Mouse (Mus musculus) midbrain, postnatal 0 days (tissue): ENCODE data around the gene Zrsr1. TPM values are rescaled to one million over a fixed set of nuclear protein-coding genes. Genes with fewer than 3 reads are reported as not detected.

Source experiments
- ATAC-seq: fragments of 200-750 bp; cut with Nextera tagmentation; 2 replicates; pipeline ENCODE4 v1.8.0; 2017; ENCODE audit warnings: moderate number of reproducible peaks, mild to moderate bottlenecking, moderate TSS enrichment, moderate library complexity; ENCODE audit not compliant: low FRiP score
- DNase-seq: peaks from one replicate; pipeline ENCODE4 v3.0.0-alpha.2; 2015; ENCODE audit warnings: low spot score
- H3K27ac ChIP-seq: fragments of 300-500 bp; sonication (generic); 2 replicates; pipeline ENCODE4 v1.5.1; 2014; ENCODE audit warnings: low read depth, mild to moderate bottlenecking, low read length, mixed read lengths
- H3K27me3 ChIP-seq: fragments of 300-500 bp; sonication (generic); 2 replicates; pipeline ENCODE4 v1.6.1; 2014; ENCODE audit warnings: low read length, control low read depth, mixed read lengths; ENCODE audit not compliant: insufficient read depth
- H3K36me3 ChIP-seq: fragments of 300-500 bp; sonication (generic); 2 replicates; pipeline ENCODE4 v1.6.1; 2014; ENCODE audit warnings: low read length, control low read depth, mixed read lengths; ENCODE audit not compliant: insufficient read depth
- H3K4me1 ChIP-seq: fragments of 300-500 bp; sonication (generic); 2 replicates; pipeline ENCODE4 v1.6.1; 2014; ENCODE audit warnings: mild to moderate bottlenecking, control low read depth, antibody characterized with exemption, low read length, mixed read lengths; ENCODE audit not compliant: insufficient read depth
- H3K4me2 ChIP-seq: fragments of 300-500 bp; sonication (generic); 2 replicates; pipeline ENCODE4 v1.6.1; 2014; ENCODE audit warnings: low read depth, mild to moderate bottlenecking, low read length, mixed read lengths; ENCODE audit not compliant: poor library complexity, severe bottlenecking
- H3K4me3 ChIP-seq: fragments of 300-500 bp; sonication (generic); 2 replicates; pipeline ENCODE4 v1.5.1; 2014; ENCODE audit warnings: low read depth, mild to moderate bottlenecking, low read length, moderate library complexity
- H3K9ac ChIP-seq: fragments of 300-500 bp; sonication (generic); replicated peaks from 2 replicates; pipeline ENCODE4 v1.6.1; 2014; ENCODE audit warnings: mild to moderate bottlenecking, low read length, moderate library complexity, mixed read lengths; ENCODE audit not compliant: poor library complexity, severe bottlenecking
- H3K9me3 ChIP-seq: fragments of 300-500 bp; sonication (generic); 2 replicates; pipeline ENCODE4 v1.6.1; 2016; ENCODE audit warnings: low read length, control low read depth
- CTCF ChIP-seq: IDR thresholded peaks from 2 replicates; pipeline ENCODE4 v1.5.1; 2016; ENCODE audit warnings: antibody characterized with exemption, mild to moderate bottlenecking
- WGBS: fragments of 180-500 bp; shearing (Covaris S2); extraction: QIAGEN DNeasy Blood & Tissue Kit; methylation state at CpG from one replicate; pipeline ENCODE4 v1.1.7; 2014; 5-methylcytosine and 5-hydroxymethylcytosine counted together
- polyA plus RNA-seq: library from polyadenylated mRNA; unstranded; fragments of >200 nt; fragmentation: Nextera tagmentation; extraction: Ambion mirVana; gene quantifications from 2 replicates; pipeline ENCODE4 v1.2.1, GENCODE M21; 2015
- total RNA-seq: library from RNA; depleted of rRNA; stranded (reverse); fragments of >200 nt; gene quantifications from 2 replicates; pipeline ENCODE4 v1.2.3, GENCODE M21; 2014

The Zrsr1 gene
- total and polyA plus RNA-seq, 2 experiments from 2014 or later, result 8.4 to 23.6 TPM

DNA sequence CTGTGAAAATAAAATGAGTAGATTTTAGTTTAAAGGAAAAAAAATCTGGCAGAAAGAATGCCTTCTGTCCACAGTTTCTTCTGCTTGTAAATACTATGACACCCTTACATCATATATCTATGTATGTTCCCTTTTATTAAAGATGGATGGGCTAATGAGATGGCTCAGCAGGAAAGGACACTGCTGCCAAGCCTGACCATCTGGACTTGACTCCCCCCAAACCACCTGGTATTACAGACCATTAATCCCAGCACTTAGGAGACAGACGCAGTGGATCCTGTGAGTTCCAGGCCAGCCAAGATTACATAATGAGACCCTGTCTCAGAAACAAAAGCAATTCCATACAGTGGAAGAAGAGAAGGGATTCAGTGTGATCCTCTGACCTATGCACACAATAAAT, 6.9 kb downstream of the Zrsr1 start:
- Histone ChIP-seq H3K4me1 (peaks cover 4% of the 10 kb centered on the region; the same call in 1 of the 2 replicates), H3K36me3 (peaks cover 9% of the 10 kb centered on the region; the same call in 1 of the 2 replicates), H3K9me3 (no peaks in the 10 kb centered on the region), H3K27ac (no peak overlapping the region), H3K4me3 (no peak overlapping the region), H3K27me3 (no peaks in the 10 kb centered on the region), H3K4me2 (no peak overlapping the region), H3K9ac (no peak overlapping the region)
- TF ChIP-seq CTCF, result no peak
- ATAC-seq (no peak), DNase-seq (peak; percentile 63)
- WGBS, result 46% methylated on average over 1 of the region's 1 CpGs

DNA sequence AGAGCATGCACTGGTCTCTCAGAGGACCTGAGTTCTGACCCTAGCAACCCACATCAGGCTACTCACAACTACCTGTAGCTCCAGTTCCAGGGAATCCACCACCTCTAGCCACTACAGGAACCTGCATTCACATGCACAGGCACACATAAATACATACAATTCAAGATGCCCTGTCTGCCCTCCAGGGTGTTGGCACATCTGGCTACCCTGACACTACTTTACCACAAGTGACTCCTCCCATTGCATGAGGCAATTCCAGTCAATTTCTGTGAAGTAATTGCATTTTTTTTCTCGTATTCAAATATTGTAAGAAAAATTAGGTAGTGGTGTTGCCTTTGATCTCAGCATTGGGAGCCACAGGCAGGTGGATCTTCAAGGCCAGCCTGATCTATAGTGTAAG, 7.4 kb downstream of the Zrsr1 start:
- Histone ChIP-seq H3K27ac (no peak overlapping the region), H3K4me2 (no peak overlapping the region), H3K27me3 (no peaks in the 10 kb centered on the region), H3K9me3 (no peaks in the 10 kb centered on the region), H3K4me3 (no peak overlapping the region), H3K4me1 (peaks cover 4% of the 10 kb centered on the region; the same call in 1 of the 2 replicates), H3K9ac (no peak overlapping the region), H3K36me3 (peaks cover 9% of the 10 kb centered on the region; the same call in 1 of the 2 replicates)
- WGBS, result 84% methylated on average over 1 of the region's 1 CpGs
- ATAC-seq (no peak), DNase-seq (no peak)
- no peak for TF ChIP-seq CTCF

DNA sequence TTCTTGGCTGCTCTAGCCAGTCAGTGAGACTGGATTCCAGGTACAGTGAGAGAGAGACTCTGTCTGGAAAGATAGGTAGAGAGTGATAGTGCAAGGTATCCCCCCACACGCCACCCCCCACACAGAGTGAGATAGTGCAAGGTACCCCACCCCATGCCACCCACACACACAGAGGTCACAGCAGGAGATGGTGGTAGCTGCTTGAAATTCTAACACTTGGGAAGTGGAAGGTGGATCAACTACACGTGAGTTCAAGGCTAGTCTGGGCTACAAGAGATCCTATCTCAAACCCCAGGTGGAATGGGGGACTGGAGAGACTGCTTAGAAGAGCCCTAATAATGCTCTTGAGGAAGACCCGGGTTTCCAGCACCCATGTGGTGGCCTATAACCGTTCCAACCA, 9.2 kb downstream of the Zrsr1 start:
- H3K36me3 ChIP-seq, result peaks cover 9% of the 10 kb centered on the region; the same call in 1 of the 2 replicates
- ATAC-seq (no peak), DNase-seq (no peak)
- no peaks in the 10 kb centered on the region for H3K9me3 ChIP-seq
- peaks cover 4% of the 10 kb centered on the region; the same call in 1 of the 2 replicates for H3K4me1 ChIP-seq
- WGBS, result 46% methylated on average over 4 of the region's 4 CpGs
- no peak overlapping the region for H3K27ac ChIP-seq
- H3K27me3 ChIP-seq, result no peaks in the 10 kb centered on the region
- H3K9ac ChIP-seq, result peak overlapping the region; percentile 68; the same call in 1 of the 2 replicates
- H3K4me2 ChIP-seq, result peak overlapping the region; percentile 67
- TF ChIP-seq CTCF, result no peak
- H3K4me3 ChIP-seq, result peak overlapping the region; percentile 58

DNA sequence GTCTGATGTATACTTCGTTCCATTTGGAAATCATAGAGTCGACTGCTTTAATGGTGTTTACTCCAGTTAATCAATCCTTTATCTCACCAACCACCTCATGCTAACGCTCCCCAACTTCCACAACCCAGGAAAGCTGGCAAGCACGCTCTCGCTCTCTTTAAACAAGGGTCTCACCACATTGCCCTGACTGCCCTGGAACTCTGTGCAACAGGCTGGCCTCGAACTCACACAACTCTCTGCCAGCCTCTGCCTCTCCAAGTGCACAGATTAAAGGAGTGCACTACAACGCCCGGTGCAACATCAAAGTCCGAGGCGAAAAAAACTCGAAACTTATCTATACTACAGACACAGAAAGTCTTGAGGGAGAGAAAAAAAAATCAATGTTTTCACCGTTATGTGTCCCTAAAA, 9.7 kb downstream of the Zrsr1 start:
- WGBS, result 5% methylated on average over 12 of the region's 12 CpGs
- Histone ChIP-seq H3K27me3 (no peaks in the 10 kb centered on the region), H3K9me3 (no peaks in the 10 kb centered on the region), H3K9ac (peak overlapping the region; percentile 68), H3K27ac (peak overlapping the region; percentile 83), H3K4me3 (peak overlapping the region; percentile 58), H3K4me2 (peak overlapping the region; percentile 67), H3K36me3 (peaks cover 9% of the 10 kb centered on the region; the same call in 1 of the 2 replicates), H3K4me1 (peaks cover 4% of the 10 kb centered on the region; the same call in 1 of the 2 replicates)
- peak; percentile 32 for ATAC-seq
- no peak for TF ChIP-seq CTCF
- no peak for DNase-seq

DNA sequence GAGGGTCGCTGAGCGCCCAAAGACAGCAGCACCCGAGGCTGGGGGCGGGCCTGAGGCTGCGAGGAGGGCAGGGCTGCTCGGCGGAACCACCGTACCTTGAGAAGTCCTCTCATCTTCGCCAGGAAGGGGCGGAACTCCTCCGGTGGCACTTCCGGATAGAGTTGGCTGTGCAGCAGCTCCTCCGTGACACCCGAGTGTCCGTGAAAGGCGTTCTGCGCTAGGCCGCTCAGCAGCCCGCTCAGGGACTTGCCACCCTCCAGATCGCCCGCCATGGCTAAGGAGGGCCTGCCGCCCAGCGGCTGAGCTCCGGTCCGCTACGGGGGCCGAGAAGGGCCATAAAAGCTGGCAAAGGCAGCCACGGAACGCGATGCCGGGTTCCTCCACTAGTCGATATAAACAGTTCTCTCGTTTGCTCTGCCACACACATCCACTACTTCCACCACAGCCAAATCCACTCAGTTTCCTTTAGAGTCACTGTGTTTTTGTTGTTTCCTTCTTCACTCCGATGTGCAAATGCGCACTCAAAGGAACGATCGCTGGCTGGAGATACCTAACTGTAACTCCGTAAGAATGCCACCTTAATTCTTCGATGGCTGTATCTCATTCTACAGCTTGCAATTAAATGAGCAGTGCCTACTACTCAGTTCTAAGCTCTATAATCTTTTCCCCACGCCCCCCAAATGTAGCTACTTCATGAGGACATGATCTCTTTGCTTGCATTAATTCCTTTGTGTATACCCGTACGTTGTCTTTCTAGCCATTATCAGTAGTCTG, 10.4 kb downstream of the Zrsr1 start, which contains the start of the genes Gm28048 and Commd1:
TSS of gene Gm28048 (minus strand) at position 107 of the 774 bp plus-strand sequence.
TSS of gene Commd1 (minus strand) at position 399 of the 774 bp plus-strand sequence.
- WGBS, result 2% methylated on average over 42 of the region's 42 CpGs

DNA sequence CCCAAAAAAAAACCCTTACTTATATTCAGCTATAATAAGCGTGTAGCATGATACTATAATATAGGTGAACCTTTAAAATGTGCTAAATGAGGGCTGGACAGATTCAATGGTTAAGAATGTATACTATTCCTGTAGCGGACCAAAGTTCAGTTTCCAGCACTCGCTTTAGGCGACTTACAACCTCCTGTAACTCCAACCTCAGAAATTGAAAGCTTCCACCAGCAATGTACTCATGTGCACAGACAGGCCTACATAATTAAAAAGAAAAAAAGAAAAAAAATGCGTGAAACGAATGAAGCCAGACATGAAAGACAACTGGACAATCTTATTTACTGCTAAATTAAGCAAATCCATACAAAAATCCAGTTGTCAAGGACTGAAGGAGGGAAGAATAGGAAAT, 11.0 kb downstream of the Zrsr1 start:
- H3K27me3 ChIP-seq, result no peaks in the 10 kb centered on the region
- H3K9ac ChIP-seq, result no peak overlapping the region; the same call in 1 of the 2 replicates
- H3K4me1 ChIP-seq, result peaks cover 4% of the 10 kb centered on the region; the same call in 1 of the 2 replicates
- peak overlapping the region; percentile 67 for H3K4me2 ChIP-seq
- TF ChIP-seq CTCF, result no peak
- DNase-seq (no peak), ATAC-seq (no peak)
- peaks cover 8% of the 10 kb centered on the region; the same call in 1 of the 2 replicates for H3K36me3 ChIP-seq
- no peaks in the 10 kb centered on the region for H3K9me3 ChIP-seq
- peak overlapping the region; percentile 83; the same call in 1 of the 2 replicates for H3K27ac ChIP-seq
- 66% methylated on average over 6 of the region's 6 CpGs for WGBS
- H3K4me3 ChIP-seq, result peak overlapping the region; percentile 58; the same call in 1 of the 2 replicates

More for the DNA sequence above, 10.4 kb downstream of the Zrsr1 start, which contains the start of the genes Gm28048 and Commd1:
- peak within 1 kb of the TSS; percentile 68 for H3K9ac ChIP-seq
- peaks cover 4% of the 10 kb centered on the region; the same call in 1 of the 2 replicates for H3K4me1 ChIP-seq
- H3K27me3 ChIP-seq, result no peaks in the 10 kb centered on the region
- peak; percentile 80 for TF ChIP-seq CTCF
- peak within 1 kb of the TSS; percentile 67 for H3K4me2 ChIP-seq
- H3K27ac ChIP-seq, result peak within 1 kb of the TSS; percentile 83
- H3K9me3 ChIP-seq, result no peaks in the 10 kb centered on the region
- peaks cover 9% of the 10 kb centered on the region; the same call in 1 of the 2 replicates for H3K36me3 ChIP-seq
- peak; percentile 96 for DNase-seq
- peak; percentile 91 for ATAC-seq
- peak within 1 kb of the TSS; percentile 58 for H3K4me3 ChIP-seq
